Mouse (Mus musculus) liver, adult 2 months (tissue): ENCODE measurements at regions not wholly inside any gene's neighbourhood (a gene's known extent, or its start where the extent isn't known, plus 50 kb on each side); places are given as distances from the start of the nearest gene placed in this dataset.

ENCODE experiments used
- DNase-seq: peaks from one replicate; pipeline ENCODE4 v3.0.0-alpha.2; 2011; ENCODE audit warnings: low read depth, low spot score; ENCODE audit errors: extremely low read depth
- H3K27ac ChIP-seq: fragments of 200-500 bp; replicated peaks from 2 replicates; pipeline ENCODE4 v1.5.1; 2012; ENCODE audit warnings: low read depth, mild to moderate bottlenecking, control low read depth, inconsistent platforms, low read length; ENCODE audit not compliant: insufficient read depth
- H3K27me3 ChIP-seq: fragments of 200-500 bp; 2 replicates; pipeline ENCODE4 v1.6.1; 2012; ENCODE audit warnings: mild to moderate bottlenecking, moderate library complexity, low read length, inconsistent platforms; ENCODE audit not compliant: control insufficient read depth, insufficient read depth
- H3K36me3 ChIP-seq: fragments of 200-500 bp; 2 replicates; pipeline ENCODE4 v1.6.1; 2012; ENCODE audit warnings: low read length, inconsistent platforms; ENCODE audit not compliant: control insufficient read depth, insufficient read depth
- H3K4me1 ChIP-seq: fragments of 200-500 bp; 2 replicates; pipeline ENCODE4 v1.6.1; 2011; ENCODE audit warnings: low read length; ENCODE audit not compliant: control insufficient read depth, insufficient read depth
- H3K4me3 ChIP-seq: fragments of 200-500 bp; 2 replicates; pipeline ENCODE4 v1.5.1; 2011; ENCODE audit warnings: low read depth, mild to moderate bottlenecking, control low read depth, low read length, moderate library complexity; ENCODE audit not compliant: insufficient read depth
- H3K79me2 ChIP-seq: fragments of 200-500 bp; 2 replicates; pipeline ENCODE4 v1.6.1; 2012; ENCODE audit warnings: inconsistent platforms, mild to moderate bottlenecking, low read length, moderate library complexity; ENCODE audit not compliant: control insufficient read depth, insufficient read depth
- H3K9ac ChIP-seq: fragments of 200-500 bp; 2 replicates; pipeline ENCODE4 v1.6.1; 2012; ENCODE audit warnings: low read depth, mild to moderate bottlenecking, control low read depth, inconsistent platforms, low read length
- CTCF ChIP-seq: fragments of 200-500 bp; IDR thresholded peaks from 2 replicates; pipeline ENCODE4 v1.5.1; 2011; ENCODE audit warnings: low read depth, low read length, control low read depth
- POLR2A ChIP-seq: fragments of 200-500 bp; IDR thresholded peaks from 2 replicates; pipeline ENCODE4 v1.6.1; 2011; ENCODE audit warnings: low read length, control low read depth; ENCODE audit not compliant: insufficient read depth; ENCODE audit errors: extremely low read depth
- WGBS: fragments of 180-500 bp; shearing (Covaris S2); methylation state at CpG from one replicate; pipeline ENCODE4 v1.1.7; 2018; 5-methylcytosine and 5-hydroxymethylcytosine counted together

DNA sequence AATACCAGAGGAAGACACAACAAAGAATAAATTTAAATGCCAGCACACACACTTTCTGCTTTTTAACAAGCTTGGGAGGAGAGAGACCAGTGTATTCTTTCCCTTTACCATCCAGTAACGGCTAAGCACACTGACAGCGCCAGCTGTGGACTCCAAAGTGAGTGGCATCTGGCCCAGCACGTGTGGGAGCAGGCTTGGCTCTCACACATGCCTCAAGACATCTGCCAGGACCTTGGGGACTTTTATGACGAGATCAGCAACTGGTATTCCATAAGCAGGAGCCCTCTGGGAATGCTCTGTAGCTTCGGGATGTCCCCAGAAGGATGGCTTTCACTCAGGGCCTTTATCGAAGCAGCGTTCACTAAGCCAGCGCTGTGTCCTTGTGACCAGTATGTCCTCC is 92.0 kb upstream of the Gm10234 start:
- no peak for DNase-seq
- Histone ChIP-seq H3K27me3 (no peaks in the 10 kb centered on the region), H3K4me1 (no peaks in the 10 kb centered on the region), H3K79me2 (no peaks in the 10 kb centered on the region), H3K4me3 (no peak overlapping the region), H3K36me3 (no peaks in the 10 kb centered on the region), H3K9ac (no peak overlapping the region), H3K27ac (no peak overlapping the region)
- 78% methylated on average over 8 of the region's 8 CpGs for WGBS
- TF ChIP-seq POLR2A (no peak), CTCF (no peak)

DNA sequence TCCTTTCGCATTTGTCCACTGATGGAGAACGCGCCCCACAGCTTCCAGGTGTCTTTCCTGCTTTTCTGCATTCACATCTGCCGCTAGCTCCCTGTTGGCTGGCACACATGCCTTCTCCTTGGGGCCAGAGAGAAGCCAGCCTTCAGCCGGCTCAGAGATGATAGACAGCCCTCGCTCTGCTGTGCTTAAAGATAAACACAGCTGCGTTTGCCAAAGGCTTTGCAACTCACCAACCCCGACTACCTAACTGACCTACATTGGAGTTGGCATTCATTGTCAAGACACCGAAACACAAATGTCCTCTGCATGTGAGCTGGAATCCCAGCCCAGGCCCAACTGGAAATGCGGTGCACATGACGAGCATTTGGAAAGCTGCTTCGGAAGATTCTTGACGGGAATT is 87.2 kb upstream of the Gm10234 start:
- Histone ChIP-seq H3K4me1 (no peaks in the 10 kb centered on the region), H3K27ac (no peak overlapping the region), H3K36me3 (no peaks in the 10 kb centered on the region), H3K4me3 (no peak overlapping the region), H3K79me2 (no peaks in the 10 kb centered on the region), H3K27me3 (no peaks in the 10 kb centered on the region), H3K9ac (no peak overlapping the region)
- TF ChIP-seq CTCF: no peak
- no peak for TF ChIP-seq POLR2A
- WGBS: 61% methylated on average over 13 of the region's 13 CpGs
- no peak for DNase-seq

DNA sequence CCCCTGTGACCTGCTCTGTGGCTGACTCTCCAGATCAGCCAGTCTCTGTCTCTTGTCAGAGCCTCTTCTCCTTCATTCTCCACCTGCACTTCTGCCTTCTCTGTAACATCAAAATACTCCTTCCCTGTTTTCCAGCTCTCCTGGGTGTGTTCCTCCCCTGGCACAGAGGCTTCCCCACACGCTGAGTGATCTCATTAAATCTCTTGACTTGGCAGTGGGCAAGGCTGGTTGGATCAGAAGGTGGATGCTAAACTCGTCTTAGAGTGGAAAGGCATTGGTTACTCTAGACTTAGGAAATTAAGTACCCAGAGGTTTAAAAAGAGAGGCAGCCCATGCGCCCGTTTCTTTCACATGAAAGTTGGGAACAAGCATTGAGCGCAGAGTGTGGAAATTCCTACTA is 78.3 kb upstream of the Gm10234 start:
- Histone ChIP-seq H3K27me3 (no peaks in the 10 kb centered on the region), H3K79me2 (no peaks in the 10 kb centered on the region), H3K36me3 (no peaks in the 10 kb centered on the region), H3K9ac (no peak overlapping the region), H3K27ac (no peak overlapping the region), H3K4me3 (no peak overlapping the region), H3K4me1 (no peaks in the 10 kb centered on the region)
- WGBS: 77% methylated on average over 5 of the region's 5 CpGs
- no peak for DNase-seq
- TF ChIP-seq POLR2A: no peak
- TF ChIP-seq CTCF: no peak

DNA sequence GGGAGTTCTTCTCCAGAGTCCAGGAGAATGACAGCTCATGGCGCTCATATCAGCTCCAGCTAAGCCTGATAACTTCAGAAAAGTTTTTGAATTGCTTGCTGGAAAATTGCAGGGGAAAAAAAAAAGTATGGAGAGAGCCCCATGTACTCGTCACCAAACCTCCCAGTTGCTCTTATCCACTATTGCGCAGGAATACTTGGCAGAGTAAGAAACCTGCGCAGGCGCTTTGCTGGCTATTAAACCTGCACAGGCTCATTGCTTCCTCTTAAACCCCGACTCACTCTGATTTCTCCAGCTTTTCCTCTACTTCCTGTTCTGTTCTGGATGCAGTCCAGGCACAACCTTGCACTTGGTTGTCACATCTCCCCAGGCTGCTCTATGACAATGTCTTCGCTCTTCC is 77.0 kb upstream of the Gm10234 start:
- WGBS: 86% methylated on average over 7 of the region's 7 CpGs
- H3K4me3 ChIP-seq: no peak overlapping the region
- no peaks in the 10 kb centered on the region for H3K4me1 ChIP-seq
- TF ChIP-seq CTCF (no peak), POLR2A (no peak)
- no peaks in the 10 kb centered on the region for H3K79me2 ChIP-seq
- H3K9ac ChIP-seq: no peak overlapping the region
- H3K27me3 ChIP-seq: no peaks in the 10 kb centered on the region
- H3K27ac ChIP-seq: no peak overlapping the region
- no peak for DNase-seq
- no peaks in the 10 kb centered on the region for H3K36me3 ChIP-seq

DNA sequence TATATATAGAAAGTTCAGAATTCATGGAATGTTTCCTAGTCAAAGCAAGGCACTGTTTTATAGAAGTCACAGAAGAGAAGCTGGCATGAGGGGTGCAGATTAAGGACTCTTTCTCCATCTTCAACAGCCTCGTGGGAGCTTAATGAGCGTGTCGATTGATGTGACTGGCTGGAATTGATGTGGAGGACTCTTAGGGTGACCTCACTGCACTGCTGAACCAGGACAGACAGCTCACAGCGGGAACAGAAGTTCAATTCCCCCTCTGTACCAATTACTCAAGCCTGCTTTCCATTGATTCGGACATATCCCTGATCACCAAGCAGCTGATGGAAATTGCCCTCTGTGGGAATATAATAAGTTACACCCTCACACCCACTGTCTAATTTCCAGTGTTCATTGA is 65.6 kb upstream of the Gm10234 start:
- no peak for DNase-seq
- Histone ChIP-seq H3K79me2 (no peaks in the 10 kb centered on the region), H3K27me3 (no peaks in the 10 kb centered on the region), H3K4me3 (no peak overlapping the region), H3K36me3 (no peaks in the 10 kb centered on the region), H3K9ac (no peak overlapping the region), H3K27ac (no peak overlapping the region), H3K4me1 (no peaks in the 10 kb centered on the region)
- 74% methylated on average over 5 of the region's 5 CpGs for WGBS
- no peak for TF ChIP-seq POLR2A
- no peak for TF ChIP-seq CTCF

DNA sequence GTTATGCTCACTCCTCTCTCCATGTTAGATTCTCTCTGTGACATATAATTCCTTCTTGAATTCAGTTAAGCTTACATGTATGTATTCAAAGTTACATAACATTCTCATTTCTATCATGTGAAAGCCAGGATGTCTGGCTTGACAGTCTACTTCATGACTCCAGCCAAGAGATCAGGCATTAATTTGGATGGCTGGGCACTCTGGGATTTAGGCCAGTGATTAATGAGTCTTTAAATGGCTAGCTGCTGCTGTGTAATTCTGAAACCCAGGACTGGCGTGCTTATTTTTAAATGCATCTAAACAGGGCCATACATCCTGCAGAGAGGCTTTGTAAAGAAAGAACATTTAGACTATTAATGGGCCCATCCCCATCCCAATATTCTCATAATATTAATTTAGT is 60.9 kb upstream of the Gm10234 start:
- Histone ChIP-seq H3K4me1 (no peaks in the 10 kb centered on the region), H3K27me3 (no peaks in the 10 kb centered on the region), H3K4me3 (no peak overlapping the region), H3K36me3 (no peaks in the 10 kb centered on the region), H3K9ac (no peak overlapping the region), H3K27ac (no peak overlapping the region), H3K79me2 (no peaks in the 10 kb centered on the region)
- 83% methylated on average over 1 of the region's 1 CpGs for WGBS
- TF ChIP-seq CTCF: no peak
- TF ChIP-seq POLR2A: no peak
- no peak for DNase-seq
